In genomic region chr3:122122127-122122663, GRCm38 (mm10) we compare ENCODE assay signal across 8 mouse cellular contexts.
DNase-seq lines count a peak whose midpoint lies in the region; ATAC-seq lines count a peak whose summit lies in the region.

No protein-coding gene starts in this region.

- no peaks in the 10 kb centered on the region for H3K9me3 ChIP-seq in hindbrain, embryonic 16.5 days (ENCODE audit: control insufficient read depth, low read length)

- H3K4me2 ChIP-seq in hindbrain, embryonic 16.5 days (ENCODE audit: low read length): peak overlapping the region; percentile 60

- ATAC-seq in hindbrain, embryonic 16.5 days: peak; percentile 94

- H3K9ac ChIP-seq in hindbrain, embryonic 16.5 days (ENCODE audit: low read depth, low read length): peak overlapping the region; percentile 35; the same call in 1 of the 2 replicates

- WGBS in hindbrain, embryonic 16.5 days: 15% methylated on average over 17 of the region's 17 CpGs

- H3K27ac ChIP-seq in hindbrain, embryonic 16.5 days (ENCODE audit: low read depth, low read length): no peak overlapping the region

- no peaks in the 10 kb centered on the region for H3K27me3 ChIP-seq in hindbrain, embryonic 16.5 days (replicated peaks; ENCODE audit: control insufficient read depth, insufficient read depth, low read length)

- H3K4me1 ChIP-seq in hindbrain, embryonic 16.5 days (ENCODE audit: control insufficient read depth, insufficient read depth, low read depth, low read length): no peaks in the 10 kb centered on the region

- DNase-seq in R1 (ENCODE audit: low read depth, low spot score): peak; percentile 99
- DNase-seq in cerebellum, postnatal 14 days: peak; percentile 85 to 92
- DNase-seq in gastrocnemius, adult 18-20 months (ENCODE audit: low spot score): peak; percentile 94
- DNase-seq in left cerebral cortex, adult 18-20 months (ENCODE audit: low spot score in 2 of 2): peak; percentile 86 to 89
- peak; percentile 98 to 99 for DNase-seq in lung, postnatal 4 days
- peak; percentile 90 to 92 for DNase-seq in right cerebral cortex, postnatal 10 days (ENCODE audit: low spot score in 2 of 2)
- peak; percentile 94 for DNase-seq in urinary bladder, postnatal 14 days (ENCODE audit: low spot score)

- H3K4me3 ChIP-seq in hindbrain, embryonic 16.5 days (ENCODE audit: low read length): peak overlapping the region; percentile 34

- no peaks in the 10 kb centered on the region for H3K36me3 ChIP-seq in hindbrain, embryonic 16.5 days (ENCODE audit: control insufficient read depth, insufficient read depth, low read length)
